Mouse (Mus musculus) c-Kit-positive CD71-negative TER-119-negative erythroid progenitor cells, embryonic 14.5 days (primary cell): Measurements from ENCODE around the gene Stpg4.

Source experiments
- DNase-seq: peaks from one replicate; pipeline ENCODE4 v3.0.0-alpha.2; 2013; ENCODE audit warnings: low read depth

The Stpg4 gene

GRCm38 (mm10) chr17:87446767-87447611 is 19.4 kb upstream of the Stpg4 start, which contains the start of gene Calm2:
Calm2 (minus strand) TSS chr17:87446935.
- peak; percentile 93 for DNase-seq

DNA sequence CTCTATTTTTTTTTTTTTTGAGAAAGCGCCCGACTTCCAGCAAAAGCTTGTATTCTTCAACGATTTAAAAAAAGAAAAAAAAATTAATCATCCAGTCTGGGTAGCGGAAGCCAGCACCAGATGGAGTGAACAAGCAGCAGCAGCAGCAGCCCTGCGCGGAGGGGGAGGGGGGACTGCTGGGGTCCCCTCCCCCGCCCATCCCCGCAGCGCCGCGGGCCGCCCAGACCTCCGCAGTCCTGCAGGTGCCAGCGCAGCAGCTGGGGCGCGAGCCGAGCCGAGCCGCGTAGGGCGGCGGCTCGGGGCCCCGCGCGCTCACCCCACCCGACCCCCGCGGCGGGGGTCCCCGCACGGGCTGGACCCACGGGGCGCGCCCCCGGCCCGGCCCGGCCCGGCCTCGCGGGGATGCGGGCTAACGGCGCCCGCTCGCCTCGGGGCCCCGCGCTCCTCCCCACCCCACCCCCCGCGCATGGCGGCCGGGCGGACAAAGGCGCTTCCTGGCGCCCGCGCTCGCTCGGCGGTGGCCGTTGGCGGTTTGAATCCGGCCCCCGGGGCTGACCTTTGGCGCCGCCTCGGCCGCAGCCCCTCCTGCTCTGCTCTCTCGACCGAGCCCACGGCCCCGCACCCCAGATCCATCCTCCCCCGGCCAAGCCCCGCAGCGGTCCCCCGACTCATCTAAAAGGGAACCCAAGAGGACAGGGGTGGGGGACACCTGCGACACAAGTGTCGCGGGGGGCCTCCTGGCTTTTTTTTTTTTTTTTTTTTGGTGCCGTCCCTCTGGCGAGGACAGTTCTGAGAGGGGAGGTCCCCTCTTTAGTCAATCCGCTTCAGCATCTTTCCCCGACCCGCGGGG is 18.6 kb upstream of the Stpg4 start:
- DNase-seq = no peak

DNA sequence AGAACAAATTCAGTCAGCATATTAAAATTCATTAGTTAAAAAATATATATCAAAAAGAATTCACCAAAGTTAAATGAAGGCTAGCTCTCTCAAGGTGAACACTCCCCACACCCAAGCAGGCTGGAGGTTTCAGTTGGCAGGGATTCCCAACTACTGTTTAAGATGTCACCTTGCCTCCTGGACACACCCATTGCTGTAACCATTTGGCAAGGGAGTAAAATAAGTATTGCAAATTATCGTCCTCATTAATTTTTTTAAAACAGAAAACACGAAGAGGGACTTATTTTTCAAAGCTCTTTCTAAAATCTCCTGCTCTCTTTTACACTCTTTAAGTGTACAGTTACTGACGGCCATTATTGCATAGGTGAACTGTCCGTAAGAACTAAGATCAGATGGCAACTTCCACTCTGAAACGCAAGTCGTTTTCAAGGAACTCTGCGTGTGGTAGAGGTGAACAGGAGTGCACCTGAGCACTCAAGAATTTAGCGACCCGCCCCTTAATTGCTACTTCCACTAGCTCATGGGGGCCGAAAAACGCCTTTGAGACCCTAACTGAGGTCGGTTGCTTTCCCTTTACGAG is 17.9 kb upstream of the Stpg4 start:
- DNase-seq = no peak

GRCm38 (mm10) chr17:87444763-87445162 is 17.2 kb upstream of the Stpg4 start:
- DNase-seq = no peak

GRCm38 (mm10) chr17:87441537-87441936 is 14.0 kb upstream of the Stpg4 start:
- no peak for DNase-seq

DNA sequence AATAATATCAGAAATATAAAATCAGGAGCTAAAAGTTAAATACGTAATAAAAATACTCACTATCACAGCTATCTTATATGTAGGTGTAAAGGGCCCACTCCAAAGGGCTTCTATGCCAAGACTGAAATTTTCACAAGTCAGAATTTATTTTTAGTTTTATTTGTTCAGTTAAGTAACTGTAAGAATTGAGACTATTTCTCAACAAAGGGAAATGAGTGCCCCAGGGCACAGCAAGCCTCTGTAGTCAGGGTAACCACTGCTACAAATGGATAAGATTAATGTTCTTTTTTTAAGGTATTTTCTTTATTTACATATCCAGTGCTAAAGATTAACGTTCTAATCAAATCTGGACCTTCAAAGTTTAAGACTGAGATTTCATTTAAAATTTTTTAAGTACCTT is 11.9 kb upstream of the Stpg4 start:
- DNase-seq = no peak

DNA sequence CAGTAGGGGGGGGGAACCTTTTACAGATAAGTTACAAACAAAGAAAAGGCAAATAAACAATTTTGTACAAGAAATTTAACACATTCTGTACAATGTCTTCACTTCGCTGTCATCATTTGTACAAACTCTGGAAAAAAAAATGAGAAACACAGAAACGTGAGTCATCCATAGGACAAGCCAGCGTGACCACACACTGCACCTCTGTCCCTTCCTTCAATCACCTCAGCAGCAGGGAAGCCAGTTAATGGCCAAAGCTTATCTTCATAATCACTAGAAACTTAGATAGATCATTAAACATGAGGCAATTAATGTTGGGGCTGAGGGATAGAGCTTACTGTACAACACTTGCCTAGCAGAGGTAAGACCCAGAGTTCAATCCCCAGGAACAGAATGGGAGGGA is 6.4 kb upstream of the Stpg4 start:
- no peak for DNase-seq

DNA sequence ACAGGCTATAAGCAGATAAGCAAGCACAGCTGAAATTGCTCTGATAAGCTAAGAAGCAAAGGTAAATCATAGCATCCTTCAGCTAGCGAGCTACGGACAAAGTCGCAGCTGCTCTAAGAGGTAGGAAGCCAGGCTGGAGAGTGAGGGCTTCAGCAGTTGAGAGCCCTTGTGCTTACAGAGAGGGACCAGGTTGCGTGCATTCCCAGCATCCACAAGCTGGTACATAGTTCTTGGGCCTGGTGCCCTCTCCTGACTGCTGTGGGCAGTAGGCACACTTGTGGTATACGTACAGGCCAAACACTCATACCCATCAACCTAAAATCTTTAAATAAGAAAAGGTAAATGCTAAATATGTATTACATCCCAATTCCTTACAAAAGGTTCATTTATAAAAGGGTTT is 5.2 kb upstream of the Stpg4 start:
- no peak for DNase-seq

DNA sequence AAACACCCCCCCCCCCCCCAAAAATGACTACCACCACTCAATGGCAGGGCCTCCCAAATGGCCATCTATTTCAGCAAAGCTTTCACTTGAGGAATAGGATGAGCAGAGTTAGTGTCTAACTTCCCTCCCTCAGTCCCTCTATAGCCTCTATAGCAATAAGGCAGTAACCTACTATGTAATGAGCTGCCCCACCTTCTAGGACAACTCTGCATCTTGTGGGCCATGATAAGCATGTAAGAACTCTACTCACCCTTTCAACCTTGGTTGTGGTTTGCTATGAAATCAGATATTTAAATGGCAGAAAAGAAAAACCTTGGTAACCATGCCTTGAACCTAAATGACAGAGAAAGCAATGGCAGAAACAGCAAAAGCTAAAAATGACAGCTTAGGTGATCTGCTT is 4.8 kb upstream of the Stpg4 start:
- no peak for DNase-seq

DNA sequence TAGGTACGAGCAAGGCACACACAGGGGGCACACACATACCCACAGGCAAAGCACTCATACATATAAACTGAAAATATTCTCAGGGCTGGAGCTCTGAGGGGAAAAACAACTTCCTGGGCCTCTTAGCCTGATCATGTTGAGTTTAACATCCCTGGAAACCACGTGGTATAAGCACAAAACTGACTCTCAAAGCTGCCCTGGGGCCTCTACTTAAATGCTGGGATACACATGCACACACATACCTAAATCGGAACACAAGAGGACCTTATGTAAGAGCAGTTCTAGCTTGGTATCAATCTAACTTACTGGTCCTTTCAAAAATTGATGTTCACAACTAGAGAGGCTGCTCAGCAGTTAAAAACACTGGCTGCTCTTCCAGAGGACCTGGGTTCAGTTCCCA is 1.9 kb upstream of the Stpg4 start:
- no peak for DNase-seq

GRCm38 (mm10) chr17:87418082-87418481 is 9.5 kb downstream of the Stpg4 start:
- DNase-seq = no peak

GRCm38 (mm10) chr17:87406646-87407045 is 20.9 kb downstream of the Stpg4 start:
- no peak for DNase-seq

DNA sequence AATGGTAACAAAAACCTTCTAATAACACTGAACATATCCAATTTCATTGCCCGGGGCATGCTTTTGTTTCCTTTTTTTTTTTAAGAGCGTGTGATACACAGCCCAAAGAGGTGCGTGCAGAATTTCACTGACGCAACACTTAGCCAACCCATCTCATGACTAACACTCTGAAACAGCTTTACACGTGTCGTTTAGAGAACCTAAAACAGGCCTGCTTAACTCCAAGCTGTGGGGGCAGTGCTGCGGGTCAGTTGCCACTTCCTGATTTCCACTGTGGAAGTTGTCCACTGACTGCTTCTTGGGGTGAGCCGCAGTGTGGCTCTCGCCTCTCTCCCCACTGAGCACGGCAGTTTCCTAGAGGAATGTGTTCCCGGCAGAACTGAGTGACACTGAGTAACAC is 22.0 kb downstream of the Stpg4 start:
- DNase-seq = peak; percentile 47

DNA sequence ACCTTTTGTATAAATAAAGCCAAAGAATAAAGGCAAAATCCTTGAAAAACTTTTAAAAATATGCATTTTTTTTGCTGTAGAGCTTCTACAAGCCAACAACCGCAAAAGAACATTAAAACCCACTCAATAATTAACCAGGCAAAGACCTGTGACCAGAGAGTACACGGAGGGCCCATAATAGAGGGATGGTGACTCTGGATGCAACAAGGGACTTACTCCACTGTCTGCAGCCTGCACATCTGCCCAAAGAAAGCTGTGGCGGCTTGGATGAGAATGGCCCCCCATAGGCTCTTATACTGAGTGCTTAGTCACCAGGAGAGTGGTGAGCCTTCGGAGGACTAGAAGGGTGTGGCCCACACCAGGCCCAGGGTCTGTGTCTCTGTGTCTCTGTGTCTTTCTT is 24.1 kb downstream of the Stpg4 start:
- DNase-seq = no peak

- DNase-seq = no peak
Measured at GRCm38 (mm10) chr17:87402444-87402843, 25.1 kb downstream of the Stpg4 start.

- no peak for DNase-seq
Measured at GRCm38 (mm10) chr17:87397088-87397487, 30.5 kb downstream of the Stpg4 start.

DNA sequence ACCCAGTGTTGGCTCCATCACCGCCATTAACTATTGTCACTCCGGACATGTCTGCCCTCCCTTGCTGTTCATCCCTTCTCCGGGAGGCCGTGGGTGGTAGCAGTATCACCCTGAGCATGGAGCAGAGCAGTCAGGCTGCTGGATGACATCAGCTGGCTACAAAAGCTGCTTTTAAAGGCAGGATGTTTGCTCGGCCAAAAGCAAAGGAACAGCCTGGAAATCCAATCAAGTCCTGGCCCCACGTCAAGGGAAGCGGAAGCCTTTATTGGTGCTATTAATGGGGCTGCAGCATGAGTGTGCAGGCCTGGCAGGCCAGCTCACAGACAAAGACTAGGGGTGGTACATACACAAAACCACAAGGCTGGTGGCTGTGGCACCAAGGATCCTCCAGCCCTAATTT is 36.3 kb downstream of the Stpg4 start:
- no peak for DNase-seq

- DNase-seq = no peak
Measured at GRCm38 (mm10) chr17:87387068-87387467, 40.5 kb downstream of the Stpg4 start.

DNA sequence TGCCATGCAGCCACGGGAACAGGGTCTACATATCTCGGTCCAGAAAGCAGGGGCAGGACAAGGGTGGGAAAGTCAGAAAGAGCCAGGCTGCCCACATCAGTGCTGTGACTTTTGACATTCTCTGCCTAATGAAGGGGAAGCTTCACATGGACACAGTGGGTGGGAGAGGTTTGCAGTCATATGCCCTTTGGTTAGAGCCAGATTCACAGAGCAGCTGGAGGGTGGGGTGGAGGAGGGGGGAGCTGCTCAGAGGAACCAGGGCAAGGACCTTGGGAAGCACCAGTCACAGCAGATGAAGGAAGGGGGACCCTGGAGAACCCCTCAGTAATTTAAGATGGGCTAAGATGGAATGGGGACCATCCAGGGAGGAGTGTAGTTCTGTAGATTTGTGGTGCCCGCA is 41.7 kb downstream of the Stpg4 start:
- DNase-seq = no peak

DNA sequence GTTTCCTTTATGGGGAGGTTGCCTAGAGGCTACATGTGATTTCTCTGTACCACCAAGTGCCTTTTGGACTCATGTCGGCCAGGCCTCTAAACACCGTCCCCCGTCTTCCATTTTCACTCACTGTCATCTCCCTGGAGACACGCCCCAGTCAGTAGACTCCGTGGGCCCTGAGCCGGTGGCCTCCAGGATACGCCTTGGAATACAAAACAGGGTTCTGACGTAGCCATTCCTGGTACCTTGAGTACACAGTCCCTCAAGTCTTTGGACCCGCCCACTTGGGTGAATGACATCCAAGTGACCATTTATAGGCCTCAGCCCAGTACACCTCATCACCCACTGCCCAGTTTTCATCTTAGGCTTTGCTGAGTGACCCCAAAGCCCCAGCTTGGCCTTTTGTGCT is 46.9 kb downstream of the Stpg4 start:
- no peak for DNase-seq

DNA sequence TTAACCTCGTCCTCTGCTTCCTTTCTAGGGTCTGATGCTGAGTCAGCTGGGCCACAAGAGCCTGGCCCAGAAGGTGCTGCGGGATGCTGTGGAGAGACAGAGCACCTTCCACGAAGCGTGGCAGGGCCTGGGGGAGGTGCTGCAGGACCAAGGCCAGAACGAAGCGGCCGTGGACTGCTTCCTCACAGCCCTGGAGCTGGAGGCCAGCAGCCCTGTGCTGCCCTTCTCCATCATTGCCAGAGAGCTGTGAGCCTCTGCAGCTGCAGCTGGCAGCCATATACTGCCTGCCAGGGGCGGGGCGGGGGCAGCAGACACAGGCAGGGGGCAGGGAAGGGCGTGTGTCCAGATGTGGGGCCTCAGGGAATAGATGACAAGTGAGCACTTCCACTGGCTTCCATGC is 47.7 kb downstream of the Stpg4 start:
- no peak for DNase-seq

DNA sequence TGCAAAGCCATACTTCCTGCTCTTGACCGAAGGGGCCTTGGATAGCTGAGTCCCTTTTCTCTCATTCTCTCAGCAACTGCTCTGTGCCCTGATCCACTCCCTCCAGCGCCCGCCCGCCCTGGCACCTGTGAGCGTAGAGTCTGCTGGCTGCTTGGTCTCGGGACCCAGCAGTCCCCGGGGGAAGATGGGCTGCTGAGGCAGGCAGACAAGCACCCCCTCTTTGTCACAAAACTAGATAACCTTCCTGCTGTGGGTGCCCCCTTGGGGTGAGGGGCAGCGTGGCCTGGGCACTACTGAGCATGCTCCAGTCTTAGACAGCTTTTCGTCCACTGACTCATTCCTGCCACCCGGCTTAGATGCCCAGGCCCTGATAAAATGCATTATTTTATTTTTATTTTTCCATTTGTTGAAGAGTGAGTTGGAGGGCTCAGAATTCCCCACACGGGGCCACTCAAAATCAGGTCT is 48.3 kb downstream of the Stpg4 start:
- no peak for DNase-seq
